Mouse (Mus musculus): Measurements from ENCODE around the gene Dpp7.

Gene Dpp7

GRCm38 (mm10) chr2:25356208-25357079, at the start of gene Dpp7:
Dpp7 (minus strand) TSS chr2:25356359.
- peak; percentile 85 for DNase-seq (ENCODE audit: low read depth, low spot score)

DNA sequence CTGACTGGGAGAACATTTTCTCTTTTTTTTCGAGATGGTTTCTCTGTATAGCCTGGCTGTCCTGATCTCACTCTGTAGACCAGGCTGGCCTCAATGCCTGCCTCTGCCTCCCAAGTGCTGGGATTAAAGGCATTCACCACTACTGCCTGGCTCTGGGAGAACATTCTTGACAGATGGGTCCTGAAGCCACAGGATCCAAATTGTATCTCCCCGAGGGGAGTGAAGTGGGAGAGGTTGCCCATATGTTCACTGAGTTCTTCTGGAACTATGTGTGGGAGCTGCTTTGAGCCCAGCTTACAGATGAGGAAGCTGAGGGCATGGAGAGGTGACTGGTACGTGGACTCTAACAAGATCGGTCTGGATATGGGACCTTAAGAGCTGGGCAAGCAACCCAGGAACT, 47.8 kb upstream of the Dpp7 start:
- no peak for DNase-seq (ENCODE audit: low read depth, low spot score)

- DNase-seq (ENCODE audit: low read depth, low spot score): peak; percentile 88
These were observed 46.9 kb upstream of the Dpp7 start for GRCm38 (mm10) chr2:25402972-25403601.

- peak; percentile 90 for DNase-seq (ENCODE audit: low read depth, low spot score)
These were observed 46.3 kb upstream of the Dpp7 start for GRCm38 (mm10) chr2:25402377-25402971.

DNA sequence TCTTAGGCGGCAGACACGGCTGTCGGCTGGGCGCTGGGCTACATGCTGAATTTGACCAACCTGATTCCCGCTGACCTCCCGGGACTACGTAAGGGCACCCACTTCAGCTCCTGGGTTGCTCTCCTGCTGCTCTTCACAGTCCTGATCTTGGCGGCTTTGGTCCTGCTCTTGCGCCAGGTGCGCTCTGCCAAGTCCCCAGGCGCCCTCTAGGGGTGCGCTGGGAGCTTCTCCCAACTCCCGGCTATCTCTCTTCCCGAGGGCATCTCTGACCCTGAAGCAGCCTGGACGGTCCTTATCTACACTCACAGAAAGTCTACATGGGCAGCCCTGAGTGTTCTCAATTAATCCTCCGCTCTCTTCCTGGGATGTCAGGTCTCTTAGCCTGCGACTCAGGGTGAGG, 44.6 kb upstream of the Dpp7 start:
- DNase-seq (ENCODE audit: low read depth, low spot score): peak; percentile 44

GRCm38 (mm10) chr2:25400291-25400690, 44.1 kb upstream of the Dpp7 start:
- DNase-seq (ENCODE audit: low read depth, low spot score): no peak

GRCm38 (mm10) chr2:25399051-25399450, 42.9 kb upstream of the Dpp7 start, which contains the start of gene Npdc1:
Npdc1 (plus strand) TSS chr2:25399351.
- no peak for DNase-seq (ENCODE audit: low read depth, low spot score)

DNA sequence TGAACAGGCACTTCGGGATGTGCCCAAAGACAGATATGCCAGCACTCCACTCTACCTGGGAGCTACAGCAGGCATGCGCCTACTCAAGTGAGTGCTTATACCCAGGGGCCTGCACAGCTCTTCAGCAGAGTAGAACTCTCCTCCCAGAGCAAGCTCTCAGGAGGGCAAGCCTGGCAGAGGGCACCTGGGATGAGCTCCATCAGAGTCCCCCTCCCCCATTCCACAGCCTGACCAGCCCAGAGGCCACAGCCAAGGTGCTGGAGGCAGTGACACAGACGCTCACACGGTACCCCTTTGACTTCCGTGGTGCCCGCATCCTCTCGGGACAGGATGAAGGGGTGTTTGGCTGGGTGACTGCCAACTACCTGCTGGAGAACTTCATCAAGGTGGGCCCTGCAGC, 41.9 kb upstream of the Dpp7 start:
- DNase-seq (ENCODE audit: low read depth, low spot score): no peak

DNA sequence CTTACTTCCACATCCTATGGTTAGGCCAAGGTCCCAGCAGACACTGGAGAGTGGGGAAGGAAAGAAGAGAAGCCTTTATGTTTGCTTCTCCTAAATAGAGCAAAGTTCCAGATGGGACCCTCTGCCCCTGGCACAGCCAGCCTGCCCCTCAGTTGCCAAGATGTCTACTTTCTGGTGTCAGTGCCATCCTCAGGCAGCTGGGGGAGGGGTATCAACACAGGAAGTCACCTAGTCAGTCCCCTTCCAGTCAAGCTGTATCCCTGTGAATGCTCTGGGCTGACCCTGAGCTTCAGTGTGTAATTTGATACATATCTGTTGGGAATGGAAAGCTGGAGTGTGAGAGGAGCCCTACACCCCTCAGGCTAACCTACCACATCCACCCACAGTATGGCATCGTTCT, 40.9 kb upstream of the Dpp7 start:
- DNase-seq (ENCODE audit: low read depth, low spot score): no peak

GRCm38 (mm10) chr2:25396597-25396983, 40.4 kb upstream of the Dpp7 start:
- DNase-seq (ENCODE audit: low read depth, low spot score): no peak

DNA sequence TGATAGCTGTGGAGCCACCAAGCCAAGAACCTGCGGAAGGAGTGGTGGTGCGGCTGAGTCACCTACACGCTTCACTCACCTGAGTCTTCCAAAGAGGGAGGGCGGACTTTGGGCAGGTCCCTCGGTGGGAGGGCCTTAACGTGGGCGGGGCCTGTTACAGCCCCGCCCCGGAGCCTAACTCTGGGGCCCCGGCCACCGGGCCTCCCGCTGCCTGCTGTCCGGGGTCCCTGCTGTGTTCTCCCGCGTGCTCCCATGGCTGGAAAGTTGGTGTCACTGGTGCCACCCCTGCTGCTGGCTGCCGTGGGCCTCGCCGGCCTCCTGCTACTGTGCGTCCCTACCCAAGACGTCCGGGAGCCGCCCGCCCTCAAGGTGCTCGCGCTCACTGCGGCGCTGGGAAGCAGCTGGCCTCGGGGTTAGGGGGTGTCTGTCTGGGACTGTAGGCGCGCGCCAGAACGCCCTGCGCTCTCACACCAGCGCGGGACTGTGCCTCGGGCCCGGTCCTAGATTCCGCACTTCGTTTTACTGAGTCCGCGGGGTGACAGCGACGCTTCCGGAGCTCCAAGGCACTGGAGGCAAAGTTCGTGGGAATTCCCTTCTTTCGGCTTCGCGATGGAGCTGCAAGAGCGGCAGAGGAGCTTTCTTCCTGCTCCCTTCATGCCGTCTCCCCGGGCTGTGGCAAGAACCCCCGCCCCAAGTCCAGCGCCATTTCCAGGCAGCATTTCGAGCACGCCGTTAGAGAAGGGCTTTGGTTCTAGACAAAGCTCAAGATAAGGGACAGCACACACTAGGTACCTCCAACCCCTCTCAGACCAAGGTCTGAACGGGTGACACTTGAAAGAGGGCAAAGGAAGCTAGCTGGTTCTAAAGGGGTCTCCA, 39.8 kb upstream of the Dpp7 start, which contains the start of gene Entpd2:
TSS of gene Entpd2 (plus strand) at position 154 of the 876 bp plus-strand sequence.
- DNase-seq (ENCODE audit: low read depth, low spot score): no peak

GRCm38 (mm10) chr2:25394281-25395221, 38.4 kb upstream of the Dpp7 start:
- no peak for DNase-seq (ENCODE audit: low read depth, low spot score)

DNA sequence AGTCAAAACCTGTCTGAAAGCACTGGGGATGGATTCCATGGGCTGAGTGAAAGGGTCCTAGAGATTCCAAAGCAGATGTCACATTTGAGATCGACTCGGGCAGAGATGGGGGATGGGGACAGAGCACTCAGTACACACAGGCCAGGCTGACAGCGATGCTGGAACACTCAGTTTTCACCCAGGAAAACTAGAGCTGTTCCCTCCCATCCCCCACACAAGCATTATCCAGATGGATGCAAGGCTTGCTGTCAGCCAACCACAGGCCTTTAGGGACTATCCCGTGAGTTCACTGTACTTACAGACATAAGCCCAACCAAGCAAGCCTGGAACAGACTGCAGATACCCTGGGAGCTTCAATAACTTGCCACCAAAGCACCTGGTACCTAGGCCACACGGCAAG, 35.1 kb upstream of the Dpp7 start:
- DNase-seq (ENCODE audit: low read depth, low spot score): no peak

DNA sequence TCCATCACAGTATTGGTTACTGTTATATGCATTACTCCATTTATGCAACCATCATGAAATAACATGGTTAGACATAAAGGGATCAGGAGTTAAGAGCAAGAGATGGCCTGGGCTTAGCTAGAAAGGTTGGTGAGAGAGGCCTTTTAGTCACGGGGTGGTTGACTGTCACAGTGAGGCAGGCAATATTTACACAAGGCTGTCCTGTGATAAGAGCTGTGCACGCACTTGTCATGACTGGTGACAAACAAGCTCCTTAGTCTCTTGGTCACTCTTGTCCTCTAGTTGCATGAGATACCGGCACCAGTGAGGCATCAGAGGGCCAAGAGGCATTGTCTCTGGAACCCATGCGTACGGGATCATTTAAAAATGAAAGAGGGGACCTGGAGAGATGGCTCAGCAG, 28.3 kb upstream of the Dpp7 start:
- no peak for DNase-seq (ENCODE audit: low read depth, low spot score)

DNA sequence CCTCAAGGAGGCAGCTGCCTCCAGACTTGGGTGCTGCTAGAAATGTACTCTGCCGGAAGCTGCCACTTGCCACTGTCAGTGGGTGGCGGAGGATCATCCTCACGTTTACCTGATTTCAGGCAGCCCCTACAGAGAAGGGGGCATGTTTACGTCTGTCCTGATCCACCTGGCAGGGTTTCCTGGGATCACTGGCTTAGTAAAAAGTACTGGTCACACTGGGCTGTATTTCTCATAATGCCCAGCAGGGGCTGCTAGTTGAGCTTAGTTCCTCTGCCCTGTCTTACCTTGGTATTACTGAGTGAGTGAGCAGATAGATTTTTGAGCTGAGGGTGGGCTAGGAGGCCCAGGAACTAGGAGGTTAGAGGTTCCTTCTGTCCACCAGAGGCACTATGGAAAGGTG, 20.4 kb upstream of the Dpp7 start:
- peak; percentile 56 for DNase-seq (ENCODE audit: low read depth, low spot score)

GRCm38 (mm10) chr2:25373431-25373830, 17.3 kb upstream of the Dpp7 start:
- DNase-seq (ENCODE audit: low read depth, low spot score): peak; percentile 61

- DNase-seq (ENCODE audit: low read depth, low spot score): no peak
These were observed 16.7 kb upstream of the Dpp7 start for GRCm38 (mm10) chr2:25372644-25373391.

GRCm38 (mm10) chr2:25371764-25372643, 15.8 kb upstream of the Dpp7 start, which contains the start of gene Sapcd2:
Sapcd2 (plus strand) TSS chr2:25372321.
- DNase-seq (ENCODE audit: low read depth, low spot score): peak; percentile 95

DNA sequence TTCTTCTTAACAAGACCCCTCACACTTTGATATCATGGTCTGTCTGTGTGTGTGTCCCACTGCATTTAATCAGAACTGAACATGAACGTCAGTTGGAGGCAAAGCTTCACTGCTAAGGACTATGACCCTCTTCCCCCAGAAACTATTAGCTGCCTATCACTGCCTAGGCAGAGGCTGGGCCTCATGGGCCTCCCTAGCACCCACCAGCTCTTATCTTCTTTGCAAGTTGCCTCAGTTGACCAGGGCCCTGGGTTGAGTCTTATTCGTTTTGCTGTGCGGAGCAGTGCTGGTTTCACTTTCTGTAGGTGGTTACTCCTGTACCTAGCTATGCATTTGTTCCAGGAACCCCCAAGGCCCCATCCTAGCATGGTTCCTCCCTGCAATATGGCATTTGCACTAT, 13.8 kb upstream of the Dpp7 start:
- no peak for DNase-seq (ENCODE audit: low read depth, low spot score)
